In genomic region chr2:132584191-132584590, GRCm38 (mm10) we compare ENCODE assay signal across 19 mouse cellular contexts. TPM values are rescaled to one million over a fixed set of nuclear protein-coding genes. Genes with fewer than 3 reads are reported as not detected.
DNase-seq lines count a peak whose midpoint lies in the region; ATAC-seq lines count a peak whose summit lies in the region.
"Had no signal": no experiment of that assay in that cellular context is flagged by ENCODE, and none has a peak within 500 bp of the region (broad histone marks: within the 10 kb centered on the region; RNA-seq: fewer than 3 reads in every experiment).

No protein-coding gene starts in this region.

- no peaks in the 10 kb centered on the region for H3K36me3 ChIP-seq in heart, embryonic 16.5 days (ENCODE audit: control insufficient read depth, insufficient read depth)
- no peaks in the 10 kb centered on the region for H3K36me3 ChIP-seq in heart, embryonic 11.5 days (ENCODE audit: control insufficient read depth, insufficient read depth, low read length)
- no peaks in the 10 kb centered on the region for H3K36me3 ChIP-seq in embryonic facial prominence, embryonic 15.5 days
- H3K36me3 ChIP-seq in forebrain, embryonic 14.5 days (ENCODE audit: control insufficient read depth, insufficient read depth, low read length) = no peaks in the 10 kb centered on the region
- H3K36me3 ChIP-seq: midbrain, embryonic 13.5 days had no signal

- H3K4me1 ChIP-seq in heart, embryonic 16.5 days (ENCODE audit: control insufficient read depth, insufficient read depth, low read length) = peaks cover 26% of the 10 kb centered on the region
- H3K4me1 ChIP-seq in heart, embryonic 11.5 days (ENCODE audit: control insufficient read depth, insufficient read depth, low read length) = peaks cover 7% of the 10 kb centered on the region
- peaks cover 31% of the 10 kb centered on the region for H3K4me1 ChIP-seq in embryonic facial prominence, embryonic 15.5 days
- H3K4me1 ChIP-seq in forebrain, embryonic 14.5 days (ENCODE audit: control insufficient read depth, insufficient read depth, low read length) = peaks cover 15% of the 10 kb centered on the region

- no peak overlapping the region for H3K4me3 ChIP-seq in heart, embryonic 16.5 days (ENCODE audit: low read length)
- H3K4me3 ChIP-seq in heart, embryonic 11.5 days (ENCODE audit: low read depth, low read length) = no peak overlapping the region
- H3K4me3 ChIP-seq in embryonic facial prominence, embryonic 15.5 days (replicated peaks) = no peak overlapping the region
- no peak overlapping the region for H3K4me3 ChIP-seq in forebrain, embryonic 14.5 days (ENCODE audit: low read depth, low read length)
- H3K4me3 ChIP-seq: erythroblast, embryonic 14.5 days; forebrain, embryonic 13.5 days; midbrain, embryonic 13.5 days had no signal

- H3K27me3 ChIP-seq in heart, embryonic 16.5 days (ENCODE audit: control insufficient read depth, insufficient read depth, low read length) = no peaks in the 10 kb centered on the region
- H3K27me3 ChIP-seq in heart, embryonic 11.5 days (ENCODE audit: control insufficient read depth, insufficient read depth, low read length) = no peaks in the 10 kb centered on the region
- no peaks in the 10 kb centered on the region for H3K27me3 ChIP-seq in embryonic facial prominence, embryonic 15.5 days
- H3K27me3 ChIP-seq in forebrain, embryonic 14.5 days (replicated peaks; ENCODE audit: control insufficient read depth, insufficient read depth, low read length) = no peaks in the 10 kb centered on the region
- H3K27me3 ChIP-seq: forebrain, embryonic 13.5 days; midbrain, embryonic 13.5 days; Patski had no signal

- no peak overlapping the region for H3K4me2 ChIP-seq in heart, embryonic 16.5 days (ENCODE audit: low read depth, low read length)
- H3K4me2 ChIP-seq in heart, embryonic 11.5 days = no peak overlapping the region
- H3K4me2 ChIP-seq in embryonic facial prominence, embryonic 15.5 days (replicated peaks) = no peak overlapping the region
- H3K4me2 ChIP-seq in forebrain, embryonic 14.5 days (ENCODE audit: low read length) = no peak overlapping the region
- H3K4me2 ChIP-seq: forebrain, embryonic 13.5 days; hindbrain, embryonic 14.5 days; midbrain, embryonic 13.5 days had no signal

- H3K27ac ChIP-seq in heart, embryonic 16.5 days (ENCODE audit: low read length) = peak overlapping the region; percentile 37; the same call in 1 of the 2 replicates
- H3K27ac ChIP-seq in heart, embryonic 11.5 days (ENCODE audit: low read depth, low read length) = no peak overlapping the region
- no peak overlapping the region for H3K27ac ChIP-seq in embryonic facial prominence, embryonic 15.5 days (replicated peaks)
- no peak overlapping the region for H3K27ac ChIP-seq in forebrain, embryonic 14.5 days (ENCODE audit: low read depth, low read length)
- H3K27ac ChIP-seq: forebrain, embryonic 13.5 days; hindbrain, embryonic 14.5 days; midbrain, embryonic 13.5 days had no signal

- 0 out of 2 replicates have a peak overlapping the region, but pooled peaks have one; percentile 27 for H3K9ac ChIP-seq in heart, embryonic 16.5 days (ENCODE audit: low read length)
- no peak overlapping the region for H3K9ac ChIP-seq in heart, embryonic 11.5 days (ENCODE audit: low read depth, low read length)
- H3K9ac ChIP-seq in embryonic facial prominence, embryonic 15.5 days = no peak overlapping the region
- H3K9ac ChIP-seq in forebrain, embryonic 14.5 days (ENCODE audit: low read length) = no peak overlapping the region
- H3K9ac ChIP-seq: forebrain, embryonic 13.5 days; hindbrain, embryonic 14.5 days; midbrain, embryonic 13.5 days had no signal

- H3K9me3 ChIP-seq in heart, embryonic 16.5 days (replicated peaks; ENCODE audit: control insufficient read depth, low read length) = no peaks in the 10 kb centered on the region
- no peaks in the 10 kb centered on the region for H3K9me3 ChIP-seq in heart, embryonic 11.5 days (replicated peaks; ENCODE audit: control insufficient read depth, low read length)
- H3K9me3 ChIP-seq in embryonic facial prominence, embryonic 15.5 days (replicated peaks) = no peaks in the 10 kb centered on the region
- no peaks in the 10 kb centered on the region for H3K9me3 ChIP-seq in forebrain, embryonic 14.5 days (replicated peaks; ENCODE audit: control insufficient read depth, low read length)
- H3K9me3 ChIP-seq: forebrain, embryonic 13.5 days; midbrain, embryonic 13.5 days had no signal

- 56% methylated on average over 1 of the region's 1 CpGs for WGBS in heart, embryonic 16.5 days
- 71% methylated on average over 1 of the region's 1 CpGs for WGBS in heart, embryonic 11.5 days (ENCODE audit: insufficient replicate concordance)
- WGBS in embryonic facial prominence, embryonic 15.5 days = 79% methylated on average over 1 of the region's 1 CpGs
- WGBS in forebrain, embryonic 14.5 days = 97% methylated on average over 1 of the region's 1 CpGs

- DNase-seq in adrenal gland, postnatal 10 days = peak; percentile 47
- no peak for DNase-seq in adrenal gland, postnatal 25 days
- DNase-seq in kidney, adult 9 months = peak; percentile 51
- no peak for DNase-seq in kidney, postnatal 14 days
- no peak for DNase-seq in forebrain, embryonic 14.5 days (ENCODE audit: low spot score)
- DNase-seq: cerebellum, adult 2 months; cerebellum, postnatal 36 days; gastrocnemius, postnatal 25 days; thymus, adult 2 months had no signal

- ATAC-seq in heart, embryonic 16.5 days (replicated peaks; ENCODE audit: extremely low read depth, insufficient read depth, low FRiP score) = peak; percentile 54; the same call in 1 of the 2 replicates
- no peak for ATAC-seq in heart, embryonic 11.5 days (replicated peaks; ENCODE audit: insufficient number of reproducible peaks, low FRiP score, low TSS enrichment)
- 0 out of 2 replicates have a peak, but pooled peaks have one; percentile 45 for ATAC-seq in embryonic facial prominence, embryonic 15.5 days (ENCODE audit: insufficient number of reproducible peaks, low FRiP score, low TSS enrichment, low read depth)
- ATAC-seq in forebrain, embryonic 14.5 days = no peak
- ATAC-seq: CD4-positive, CD25-positive, alpha-beta regulatory T cell, adult 4 months; forebrain, embryonic 13.5 days; lung, postnatal 0 days; midbrain, embryonic 13.5 days; Patski had no signal

RNA-seq across cellular contexts. Expression of gene Gpcpd1, which starts 3.3 kb away (rescaled TPM):
- total RNA-seq in adrenal gland, postnatal 10 days (2021) = 10 to 100 TPM; 32.5 to 46.9 TPM
- total RNA-seq in adrenal gland, postnatal 25 days (2021) = 40.1 and 57.3 TPM in 2 replicates
- polyA plus RNA-seq in heart, embryonic 16.5 days (2015; fragmentation: Nextera tagmentation; extraction: Ambion mirVana) = 25.4 and 28.8 TPM in 2 replicates
- 31.6 and 36.5 TPM in 2 replicates for polyA plus RNA-seq in heart, embryonic 11.5 days (2014; fragmentation: Nextera tagmentation; extraction: Ambion mirVana)
- polyA plus RNA-seq in embryonic facial prominence, embryonic 15.5 days (2015; fragmentation: Nextera tagmentation; extraction: Ambion mirVana) = 47.3 and 48.3 TPM in 2 replicates
- polyA plus RNA-seq in forebrain, embryonic 14.5 days (2014; fragmentation: Nextera tagmentation; extraction: Ambion mirVana) = 65.3 and 67.0 TPM in 2 replicates

Comparison
In these comparisons a context has a peak if more than half of its experiments do, and no peak if none do; other contexts are left out.
1. DNase-seq: peak in adrenal gland, postnatal 10 days (single experiment) and kidney, adult 9 months (single experiment); none in adrenal gland, postnatal 25 days (single experiment), kidney, postnatal 14 days (single experiment) and forebrain, embryonic 14.5 days (single experiment).
2. ATAC-seq: peak in heart, embryonic 16.5 days (single experiment) and embryonic facial prominence, embryonic 15.5 days (single experiment); none in heart, embryonic 11.5 days (single experiment) and forebrain, embryonic 14.5 days (single experiment).